Mouse (Mus musculus): ENCODE data around the gene Dcun1d3. TPM values are rescaled to one million over a fixed set of nuclear protein-coding genes. Genes with fewer than 3 reads are reported as not detected.

Gene Dcun1d3
- total RNA-seq, 2 experiments from 2014 or later = 24.4 to 27.0 TPM

GRCm38 (mm10) chr7:119841820-119842449, 54.2 kb downstream of the Dcun1d3 start:
- intact Hi-C loops (cut with DNase I) = no loop called here
- no peak for DNase-seq (ENCODE audit: low spot score in 2 of 2)

- intact Hi-C loops (cut with DNase I) = no loop called here
- DNase-seq (ENCODE audit: low spot score in 2 of 2) = no peak
Measured at GRCm38 (mm10) chr7:119835996-119836777, 59.9 kb downstream of the Dcun1d3 start.

DNA sequence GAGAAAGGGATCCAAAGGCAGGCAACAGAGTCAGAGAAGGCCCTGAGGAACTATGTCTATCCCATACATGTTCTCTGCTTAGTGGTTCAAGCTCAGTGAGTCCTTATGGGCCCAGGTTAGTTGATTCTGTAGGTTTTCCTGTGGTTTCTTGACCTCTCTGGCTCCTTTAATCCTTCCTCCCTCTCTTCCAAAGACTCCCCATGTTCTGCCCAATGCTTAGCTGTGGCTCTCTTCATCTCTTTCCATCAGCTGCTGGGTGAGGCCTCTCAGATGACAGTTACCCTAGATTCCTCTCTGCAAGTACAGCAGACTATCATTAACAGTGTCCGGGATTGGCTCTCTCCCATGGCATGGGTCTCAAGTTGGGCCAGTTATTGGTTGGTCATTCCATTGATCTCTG, 60.7 kb downstream of the Dcun1d3 start:
- no peak for DNase-seq (ENCODE audit: low spot score in 2 of 2)
- intact Hi-C loops (cut with DNase I) = no loop called here

DNA sequence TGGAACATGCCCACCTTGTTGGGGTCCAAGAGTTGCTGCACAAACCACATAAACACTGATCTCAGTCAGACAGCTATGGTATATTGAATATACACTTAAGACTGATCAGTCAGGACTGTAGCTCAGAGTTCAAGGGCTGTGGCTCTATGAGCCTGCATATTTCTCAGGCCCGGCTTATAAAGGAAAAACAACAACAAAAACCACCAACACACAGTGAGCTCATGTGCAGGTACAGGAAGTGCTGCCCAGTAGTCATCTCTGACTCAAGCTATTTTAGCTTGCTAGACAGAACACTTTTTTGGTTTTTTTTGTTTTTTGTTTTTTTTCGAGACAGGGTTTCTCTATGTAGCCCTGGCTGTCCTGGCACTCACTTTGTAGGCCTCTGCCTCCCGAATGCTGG, 87.4 kb downstream of the Dcun1d3 start:
- intact Hi-C loops (cut with DNase I) = no loop called here
- DNase-seq (ENCODE audit: low spot score in 2 of 2) = no peak

- intact Hi-C loops (cut with DNase I) = no loop called here
- no peak for DNase-seq (ENCODE audit: low spot score in 2 of 2)
Measured at GRCm38 (mm10) chr7:119807396-119807795, 88.7 kb downstream of the Dcun1d3 start.

Other genes starting within 250 kb of the Dcun1d3 start
- not detected for gene Acsm4, start 206.3 kb downstream of the Dcun1d3 start, total RNA-seq (2021)
- 10 to 100 TPM; 42.4 to 44.7 TPM for gene Thumpd1, start 175.5 kb downstream of the Dcun1d3 start, total RNA-seq (2021)
- gene Acsm3, start 135.4 kb downstream of the Dcun1d3 start, total RNA-seq (2021) = not detected
- 1 to 10 TPM in 1 of 2 experiments, under 1 TPM in 1; 0.25 to 1.9 TPM for gene Rexo5, start 102.3 kb downstream of the Dcun1d3 start, total RNA-seq (2021)
- 1 to 10 TPM; 5.4 to 7.5 TPM for gene Eri2, start 102.2 kb downstream of the Dcun1d3 start, total RNA-seq (2021)
- 10 to 100 TPM; 10.9 to 12.9 TPM for gene Lyrm1, start 437 bp downstream of the Dcun1d3 start, total RNA-seq (2021)
- gene Dnah3, start 199.0 kb upstream of the Dcun1d3 start, total RNA-seq (2021) = under 1 TPM; 0.07 to 0.15 TPM
- gene Tmem159, start 206.1 kb upstream of the Dcun1d3 start, total RNA-seq (2021) = 10 to 100 TPM; 13.4 to 14.0 TPM
- gene Zp2, start 249.0 kb upstream of the Dcun1d3 start, total RNA-seq (2021) = under 1 TPM; 0.20 to 0.45 TPM

Measured in left cerebral cortex, postnatal 36 days (tissue).